Mouse (Mus musculus): ENCODE results near the gene Arhgap24.
A peak's percentile ranks its signal among the peaks of the same experiment; 100 is the strongest.

Gene Arhgap24

DNA sequence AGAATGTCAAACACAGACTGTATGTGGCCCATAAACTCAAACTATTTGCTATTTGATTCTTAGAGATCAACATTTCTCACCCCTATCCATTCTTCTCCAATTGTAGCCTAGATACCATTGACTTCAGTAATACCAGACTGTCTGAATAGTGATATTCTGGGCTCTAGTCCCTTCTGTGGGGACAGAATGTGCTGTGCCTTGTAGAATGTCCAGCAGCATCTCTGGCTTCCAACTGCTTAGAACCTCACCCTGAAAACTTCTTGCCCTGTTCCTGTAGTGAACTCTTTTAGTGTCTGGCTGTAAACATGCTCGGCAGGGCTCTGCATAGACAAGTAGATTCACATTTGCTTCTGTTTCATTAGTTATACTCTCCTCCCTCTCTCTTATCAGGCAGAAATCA is 110.2 kb downstream of the Arhgap24 start:
- no peak for DNase-seq

DNA sequence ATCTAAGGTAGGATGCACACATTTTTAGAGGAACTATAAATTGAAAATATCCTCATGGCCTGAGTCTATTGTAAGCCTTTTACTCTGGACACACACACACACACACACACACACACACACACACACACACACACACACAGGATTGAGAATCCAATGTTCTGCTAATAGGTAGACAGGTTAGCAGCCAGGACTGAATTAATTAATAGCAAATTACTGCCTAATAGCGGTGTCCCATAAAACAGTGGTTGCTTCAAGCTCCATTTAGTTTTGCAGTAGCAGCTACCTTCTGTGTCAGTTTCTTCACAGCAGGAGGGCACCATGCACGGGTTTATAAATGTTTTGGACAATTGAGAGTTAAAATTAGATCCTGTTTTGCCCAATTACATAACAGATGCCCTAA is 111.9 kb downstream of the Arhgap24 start:
- no peak for DNase-seq

DNA sequence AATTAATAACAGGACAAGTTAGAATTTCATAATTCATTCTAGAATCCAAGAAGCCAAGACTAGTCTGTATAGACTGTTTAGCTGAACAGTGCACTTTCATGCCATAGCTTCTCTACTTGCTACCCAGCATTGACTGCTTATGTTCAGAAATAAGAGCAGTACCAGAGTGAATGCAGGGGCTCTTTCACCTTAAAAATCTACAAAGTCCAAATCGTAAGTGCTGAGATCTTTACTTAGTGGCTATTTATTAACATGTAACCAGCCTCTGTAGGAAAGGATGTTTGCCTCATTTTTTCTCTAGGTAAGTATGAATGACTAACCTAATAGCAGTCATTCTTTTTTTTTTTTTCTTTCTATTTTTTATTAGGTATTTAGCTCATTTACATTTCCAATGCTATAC is 117.9 kb downstream of the Arhgap24 start:
- DNase-seq, result no peak

DNA sequence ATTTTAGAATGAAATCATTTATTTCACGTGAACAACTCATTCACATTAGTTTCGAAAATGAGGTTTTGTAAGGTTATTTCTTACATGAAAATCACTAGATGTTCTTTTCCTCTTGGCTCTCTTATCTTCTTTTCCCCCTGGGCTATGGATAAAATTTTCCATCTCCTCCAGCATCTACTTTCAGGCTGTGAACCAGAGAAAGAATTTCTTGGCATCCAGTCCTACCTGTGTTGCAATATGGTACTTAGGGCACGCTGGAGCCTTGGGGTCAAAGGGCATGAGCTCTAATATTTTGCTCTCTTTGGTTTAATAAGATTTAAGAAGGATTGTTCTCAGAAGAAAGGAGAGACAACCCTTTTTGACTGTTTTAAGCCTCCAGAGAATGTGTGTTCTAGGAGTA is 132.4 kb downstream of the Arhgap24 start:
- no peak for DNase-seq

DNA sequence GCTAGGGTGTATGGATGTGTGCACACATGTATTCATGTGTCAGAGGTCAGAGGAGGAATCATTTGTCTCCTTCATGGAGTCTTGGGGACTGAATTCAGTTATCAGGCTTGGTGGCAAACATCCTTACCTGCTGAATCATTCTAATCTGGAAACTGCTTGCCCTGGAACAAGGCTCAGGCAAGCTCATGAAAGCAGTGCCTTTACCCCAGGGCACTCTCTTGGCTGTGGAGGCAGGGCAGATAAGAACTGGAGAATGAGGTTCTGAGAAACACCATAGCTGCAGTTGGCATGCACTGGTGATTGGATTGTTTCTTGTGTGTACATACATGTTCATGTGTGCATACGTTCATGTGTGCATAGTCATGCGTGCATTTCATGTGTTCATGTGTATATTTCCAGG is 132.9 kb downstream of the Arhgap24 start:
- no peak for DNase-seq

DNA sequence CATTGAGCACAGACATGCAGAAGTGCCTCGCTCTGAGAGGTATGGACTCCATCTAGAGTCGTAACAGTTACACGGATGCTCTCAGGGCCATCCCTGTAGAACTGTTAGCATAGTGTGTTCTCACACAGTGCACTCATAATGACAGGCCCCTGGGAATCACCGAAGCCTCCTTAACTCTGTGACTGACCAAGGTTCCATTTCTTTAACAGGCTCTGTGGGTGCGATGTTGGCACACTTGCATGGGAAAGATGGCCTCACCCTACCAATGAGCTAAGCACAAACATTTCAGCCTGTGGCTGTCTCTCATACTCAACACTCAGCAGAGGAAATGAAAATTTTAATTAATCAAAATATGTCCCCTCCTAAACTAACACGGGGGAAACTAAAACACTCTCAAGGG is 134.1 kb downstream of the Arhgap24 start:
- DNase-seq, result no peak

DNA sequence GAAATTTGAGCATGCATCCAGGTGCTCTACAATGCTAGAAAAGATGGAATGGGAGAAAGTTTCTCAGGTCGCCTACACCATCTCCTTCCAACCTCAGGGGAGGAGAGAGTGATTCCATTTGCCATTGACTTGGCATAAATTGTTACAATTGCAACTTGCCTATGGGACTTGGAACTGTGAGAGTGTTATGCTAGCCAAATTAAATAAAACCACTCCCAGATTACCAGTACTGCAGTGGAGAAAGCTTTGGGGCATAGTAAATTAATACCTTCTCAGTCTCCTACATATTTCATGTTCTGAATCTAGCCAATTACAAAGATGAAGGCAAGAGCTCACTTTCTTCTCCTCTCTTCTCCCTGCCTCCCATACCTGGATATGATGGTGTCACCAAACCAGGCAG is 139.8 kb downstream of the Arhgap24 start:
- DNase-seq, result no peak

DNA sequence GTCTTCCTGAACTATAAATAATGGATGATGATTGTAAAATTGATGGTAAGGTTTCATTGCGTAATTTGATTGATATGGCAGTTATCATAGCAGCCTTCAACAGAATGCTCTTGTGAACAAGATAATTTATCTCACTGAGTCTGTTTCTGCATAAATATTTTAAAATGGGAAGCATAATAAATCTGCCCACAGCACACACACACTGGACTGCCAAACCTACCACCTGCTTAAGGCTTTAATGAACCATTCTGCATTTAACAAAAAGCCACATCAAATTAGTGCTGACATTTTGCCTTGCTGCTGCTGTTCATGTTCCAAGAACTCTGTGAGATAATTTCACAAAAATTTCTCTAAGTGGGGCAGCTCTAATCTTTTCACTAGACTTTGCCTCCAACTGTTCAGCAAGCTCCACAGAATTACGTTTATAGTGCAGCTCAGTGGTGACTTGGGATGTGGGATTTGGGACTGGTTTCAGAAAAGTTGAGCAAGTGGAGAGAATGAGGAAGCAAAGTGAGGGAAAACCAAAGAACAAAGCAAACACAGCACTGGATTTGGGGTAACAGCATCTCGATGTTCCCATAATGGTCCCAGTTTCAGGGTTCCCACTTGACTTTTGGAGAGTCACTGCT is 142.7 kb downstream of the Arhgap24 start:
- DNase-seq, result no peak

DNA sequence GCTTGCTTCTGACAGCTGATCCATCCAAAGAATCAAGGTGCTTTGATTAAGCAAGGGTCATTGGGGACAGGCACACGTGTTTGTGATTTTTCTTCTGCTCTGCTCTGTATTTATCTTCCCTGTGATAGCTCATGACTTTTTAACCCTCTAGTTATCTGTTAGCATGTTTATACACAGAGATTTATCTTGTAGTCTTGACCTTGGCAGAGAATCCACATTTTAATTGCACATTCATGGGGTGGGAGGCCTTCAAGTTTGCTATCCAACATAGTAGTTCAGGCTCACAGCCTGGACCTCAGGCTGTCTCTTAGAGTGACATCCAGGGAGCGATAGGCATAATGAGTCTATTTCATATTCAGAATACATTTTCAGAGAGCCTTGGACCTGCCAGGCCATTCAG is 145.5 kb downstream of the Arhgap24 start:
- DNase-seq, result no peak

DNA sequence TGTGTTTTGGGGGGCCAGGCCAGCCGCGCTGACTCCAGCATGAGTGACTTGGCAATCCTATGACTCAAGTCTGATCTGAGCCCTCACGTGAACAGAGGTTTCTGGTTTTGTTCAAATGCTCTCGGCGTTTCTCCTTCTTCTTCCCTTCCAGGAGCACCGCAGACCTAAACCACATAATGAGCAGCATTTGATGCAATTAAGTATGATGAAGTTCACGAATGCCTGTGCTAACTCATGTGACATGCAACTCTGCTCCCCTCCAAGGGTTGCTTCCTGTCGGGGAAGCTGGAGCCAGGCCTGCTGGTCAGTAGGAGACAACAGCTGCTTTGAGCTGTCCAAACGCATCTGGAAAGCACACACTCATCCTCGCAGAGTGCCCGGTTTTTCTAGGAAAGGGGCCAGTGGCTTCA is 148.2 kb downstream of the Arhgap24 start:
- peak; percentile 38 to 79 for DNase-seq

DNA sequence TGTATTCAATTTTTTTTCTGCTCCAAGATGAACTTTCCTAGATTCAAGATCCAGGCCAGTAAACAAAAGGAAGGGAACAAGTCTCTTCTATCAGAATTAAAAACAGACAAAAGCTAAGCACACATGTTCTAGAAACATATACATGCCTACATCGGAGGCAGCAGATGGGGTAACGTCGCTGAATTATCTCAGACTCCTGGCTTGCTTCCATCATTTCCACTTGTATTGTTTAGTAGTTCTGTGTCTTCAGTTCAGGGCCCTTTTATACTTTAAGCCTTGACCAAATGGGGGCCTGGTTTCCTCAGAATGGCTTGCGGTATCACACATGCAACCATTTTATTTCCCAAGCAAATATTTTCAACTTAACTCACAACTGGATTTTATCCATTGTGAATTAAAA is 154.4 kb downstream of the Arhgap24 start:
- no peak for DNase-seq

DNA sequence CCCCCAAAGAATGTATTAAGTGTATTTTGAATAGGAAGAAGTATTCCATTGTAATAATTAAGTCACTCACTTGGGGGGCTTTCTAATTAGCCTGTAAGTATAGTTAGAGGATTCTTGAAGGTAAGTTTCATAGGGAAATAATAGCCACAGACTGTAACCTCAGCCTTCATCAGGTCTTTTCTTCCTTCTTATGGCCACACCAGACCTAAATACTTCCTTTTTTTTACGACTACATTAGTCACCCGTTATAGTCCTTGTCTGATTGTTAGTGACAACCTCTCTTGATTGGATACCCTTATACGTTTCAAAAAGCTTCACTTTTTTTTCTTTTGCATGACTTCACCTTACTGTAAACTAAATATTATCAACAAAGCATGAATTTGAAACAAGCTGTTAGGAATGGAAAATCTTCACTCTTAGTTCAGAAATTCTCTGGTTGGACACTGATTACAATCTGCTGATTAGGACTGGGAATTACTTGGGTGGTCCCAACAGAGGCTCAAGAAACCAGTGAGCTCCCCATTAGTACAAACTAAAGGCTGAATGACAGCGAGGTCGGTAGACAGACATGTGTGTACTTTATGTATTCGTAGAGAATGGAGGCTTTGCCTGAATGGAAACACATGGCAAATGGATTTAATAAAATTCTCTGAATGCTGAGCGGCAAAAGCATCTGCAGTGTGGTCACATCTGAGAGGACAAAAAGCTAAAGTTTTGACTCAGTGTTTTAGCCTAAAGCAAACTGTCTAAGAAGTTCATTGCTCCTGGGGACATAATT is 158.8 kb downstream of the Arhgap24 start:
- no peak for DNase-seq

DNA sequence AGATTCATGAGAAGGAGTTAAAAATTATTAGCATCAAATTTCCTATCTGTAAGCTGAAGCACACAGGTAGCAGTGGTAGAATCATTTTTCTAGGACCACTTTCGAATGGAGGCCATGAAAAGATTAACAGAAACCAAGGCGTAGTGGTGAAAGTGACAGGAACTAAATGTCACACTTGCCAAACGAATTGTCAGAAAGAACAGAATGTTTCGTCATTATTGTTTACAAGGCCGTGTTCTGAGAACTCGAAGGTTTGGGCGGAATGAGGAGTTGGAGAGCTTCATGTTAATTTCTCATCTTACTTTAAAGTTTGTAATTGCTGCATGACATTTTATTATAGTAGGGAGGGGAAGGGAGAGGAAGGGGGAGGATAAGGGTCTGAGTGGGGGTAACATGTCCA is 162.2 kb downstream of the Arhgap24 start:
- no peak for DNase-seq

DNA sequence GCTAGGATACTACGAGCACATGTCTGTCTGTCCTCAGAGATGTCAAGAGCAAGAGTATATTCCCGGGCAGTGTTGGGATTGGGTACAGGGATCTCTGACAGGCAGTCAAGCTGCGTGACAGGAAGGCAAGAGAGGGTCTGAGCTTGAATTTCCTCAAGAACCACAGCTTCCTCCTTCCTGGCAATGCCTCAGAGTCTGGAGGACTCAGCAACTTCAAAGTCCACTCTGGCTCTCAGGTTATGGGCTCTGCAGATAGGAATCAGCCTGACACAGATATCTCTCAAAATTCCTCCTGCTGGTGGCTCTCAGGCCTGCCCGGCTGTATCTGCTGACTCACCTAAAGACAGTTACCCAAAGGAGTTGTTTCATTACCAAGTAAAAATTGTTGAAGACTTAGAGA is 162.6 kb downstream of the Arhgap24 start:
- no peak for DNase-seq

DNA sequence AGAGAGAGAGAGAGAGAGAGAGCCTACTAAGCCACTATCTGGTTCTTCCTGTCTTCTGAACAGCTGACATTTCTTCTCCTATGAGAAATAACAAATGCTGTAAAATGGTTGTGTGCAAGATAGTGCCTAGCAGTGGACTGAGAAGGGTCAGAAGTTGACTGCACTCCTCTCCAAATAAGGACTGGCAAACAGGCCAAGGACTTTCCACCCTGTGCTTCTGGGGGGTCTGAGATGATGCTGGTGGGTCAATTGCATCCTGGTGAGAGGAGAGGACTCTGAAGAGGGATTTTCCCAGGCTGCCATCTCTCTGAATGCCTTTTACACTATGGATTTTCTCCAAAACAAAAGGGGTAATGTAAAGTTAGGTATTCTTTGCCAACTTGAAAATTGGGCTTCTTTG is 177.9 kb downstream of the Arhgap24 start:
- no peak for DNase-seq

DNA sequence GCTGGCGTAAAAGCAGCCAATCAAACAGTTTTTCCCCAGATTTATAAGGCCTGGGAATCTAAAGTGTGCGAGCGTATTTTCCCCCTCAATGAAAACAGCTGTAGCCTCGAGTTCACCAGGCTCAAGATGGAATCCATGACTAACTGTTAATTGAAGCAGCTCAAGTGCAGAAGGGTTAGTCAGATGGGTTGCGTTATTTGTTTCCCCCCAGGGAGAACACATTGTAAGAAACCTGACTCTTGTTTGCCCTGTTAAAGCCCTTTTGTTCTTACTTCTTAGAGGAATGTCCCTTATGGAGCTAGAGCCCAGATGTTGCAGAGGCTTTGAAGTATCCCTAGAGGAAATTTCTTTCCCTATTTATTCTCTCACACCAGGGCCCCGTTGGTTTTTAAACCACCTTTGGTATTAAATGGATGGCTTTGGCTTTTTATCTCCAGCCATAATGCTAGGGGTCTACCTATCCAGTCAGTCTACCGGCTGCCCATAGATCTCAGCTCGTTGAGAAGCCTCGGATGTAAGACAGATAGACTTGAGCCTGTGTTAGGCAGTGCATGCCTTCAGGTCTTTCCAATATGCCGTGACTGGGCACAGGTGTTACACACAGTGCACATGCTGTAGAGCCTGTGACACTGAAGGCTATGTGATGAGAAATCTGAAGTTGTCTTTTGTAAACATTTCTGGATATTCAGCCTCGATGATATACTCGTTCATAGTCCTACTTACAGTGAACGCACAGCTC is 184.0 kb downstream of the Arhgap24 start:
- no peak for DNase-seq

DNA sequence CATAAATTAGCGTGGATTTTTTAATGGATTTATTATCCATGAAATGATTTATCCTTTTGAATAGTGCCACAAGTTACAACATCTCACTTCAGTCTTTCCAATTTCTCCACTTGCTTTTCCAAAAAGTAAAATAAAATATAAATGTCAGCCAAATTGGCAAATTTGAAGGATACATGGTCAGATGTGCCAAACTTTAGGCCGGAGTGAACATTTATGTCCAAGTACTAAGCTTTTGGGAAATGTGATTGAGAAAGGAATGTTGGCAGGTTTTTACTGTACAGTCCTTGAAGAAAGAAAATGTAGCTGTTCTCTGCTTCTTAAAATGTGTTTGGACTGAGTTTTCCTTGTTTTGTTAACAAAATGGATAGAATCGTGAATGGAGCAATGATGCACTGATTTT is 185.7 kb downstream of the Arhgap24 start:
- no peak for DNase-seq

DNA sequence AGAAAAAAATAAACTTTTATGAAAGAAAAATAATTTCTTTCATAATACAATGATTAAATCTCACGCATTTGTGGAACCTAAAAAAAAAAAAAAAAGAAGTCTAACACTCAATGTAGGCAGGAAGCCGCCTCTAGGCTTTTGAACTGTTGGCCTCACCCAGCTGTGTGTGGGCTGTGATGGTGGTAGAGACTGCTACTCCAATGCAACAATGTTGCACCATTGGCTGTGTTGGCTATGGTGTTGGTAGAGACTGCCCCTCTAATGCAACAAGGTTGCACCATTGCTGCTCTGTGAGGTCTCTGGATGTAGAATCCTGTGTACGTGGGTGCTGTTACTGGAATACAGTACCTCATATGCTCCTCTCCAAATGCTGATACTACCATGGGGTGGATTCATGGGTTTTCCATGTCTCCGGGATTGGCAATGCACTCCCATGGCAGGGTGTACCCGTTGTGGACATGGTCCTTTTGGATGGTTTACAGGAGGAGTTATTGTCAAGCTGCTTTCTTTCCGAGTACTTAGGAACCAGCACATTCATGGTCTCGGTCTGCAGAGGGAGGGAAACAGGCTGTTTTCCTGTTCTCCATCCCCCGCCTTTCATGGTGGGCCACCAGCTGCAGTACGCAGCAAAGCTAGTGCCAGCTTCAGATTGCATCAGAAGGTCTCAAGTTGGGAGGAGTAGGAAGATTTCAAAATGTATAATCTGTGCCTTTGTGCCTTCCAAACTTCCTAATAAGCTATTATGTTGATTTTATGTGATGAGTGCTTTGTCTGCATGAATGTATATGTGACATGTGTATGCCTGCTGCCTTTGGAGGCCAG is 186.8 kb downstream of the Arhgap24 start:
- peak in 1 of 2 experiments; percentile 34 for DNase-seq

DNA sequence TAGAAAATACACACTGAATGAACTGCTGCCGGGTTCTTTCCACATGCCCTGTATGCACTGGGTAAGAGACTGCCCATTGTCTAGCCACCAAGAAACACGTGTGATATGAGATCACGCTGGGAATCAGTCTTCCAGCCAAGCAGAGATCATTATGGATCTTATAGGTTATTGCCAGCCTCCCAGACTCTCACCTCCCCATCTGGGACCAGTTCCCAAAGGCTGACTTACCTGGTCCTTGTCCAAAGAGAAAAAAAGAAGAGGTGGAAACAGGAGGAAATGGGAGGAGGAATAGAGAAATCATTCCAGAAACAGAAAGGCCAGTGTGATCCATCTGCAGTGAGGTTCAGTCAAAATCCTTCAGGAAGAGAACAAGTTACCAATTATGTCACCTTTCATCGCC is 189.0 kb downstream of the Arhgap24 start:
- no peak for DNase-seq

DNA sequence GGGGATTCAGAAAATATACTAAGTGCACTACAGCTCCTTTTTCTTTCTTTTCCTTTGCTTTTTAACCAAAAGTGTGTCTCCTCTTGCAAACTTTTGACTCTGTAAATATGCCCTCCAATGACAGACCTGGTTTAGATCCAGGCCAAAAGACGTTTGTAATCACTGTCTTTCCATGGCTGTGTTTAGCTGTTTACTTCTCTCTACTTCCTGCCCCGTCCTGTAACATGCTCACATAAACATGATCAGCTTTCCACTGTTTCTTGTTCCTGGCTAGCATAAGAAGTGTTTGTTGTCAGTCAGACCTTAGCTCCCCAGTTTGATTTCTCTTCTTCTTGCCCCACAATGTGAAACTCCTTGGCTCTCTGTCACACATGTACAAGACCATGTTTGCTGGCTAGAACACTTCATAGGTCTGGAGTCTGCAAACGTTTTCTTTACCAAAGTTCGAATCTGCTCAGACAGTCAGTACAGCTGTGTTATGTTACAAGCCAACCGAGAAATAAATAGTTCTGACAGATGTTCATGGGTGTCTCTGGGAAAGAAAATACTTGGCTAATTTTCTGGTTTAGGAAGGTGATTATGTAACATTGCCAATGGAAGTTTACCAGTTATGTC is 189.6 kb downstream of the Arhgap24 start:
- no peak for DNase-seq

DNA sequence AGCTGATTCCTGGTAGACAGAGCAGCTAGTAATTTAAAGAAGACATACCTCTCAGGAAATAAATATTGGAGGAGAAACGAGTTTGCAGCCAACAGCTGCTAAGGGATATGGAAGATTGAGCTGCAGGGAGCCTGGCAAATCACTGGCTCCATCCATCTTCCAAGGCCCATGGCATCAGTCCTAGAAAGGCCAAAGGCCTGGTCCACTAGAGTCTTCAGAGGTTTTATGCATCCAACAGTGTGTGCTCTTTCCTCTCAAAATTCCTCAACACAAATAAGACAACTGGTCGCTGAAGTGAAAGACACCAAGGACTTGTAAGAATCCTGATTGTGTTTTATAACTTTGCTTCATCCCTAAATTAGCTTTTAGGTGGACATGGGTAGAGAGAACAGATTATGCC is 194.1 kb downstream of the Arhgap24 start:
- DNase-seq, result no peak

DNA sequence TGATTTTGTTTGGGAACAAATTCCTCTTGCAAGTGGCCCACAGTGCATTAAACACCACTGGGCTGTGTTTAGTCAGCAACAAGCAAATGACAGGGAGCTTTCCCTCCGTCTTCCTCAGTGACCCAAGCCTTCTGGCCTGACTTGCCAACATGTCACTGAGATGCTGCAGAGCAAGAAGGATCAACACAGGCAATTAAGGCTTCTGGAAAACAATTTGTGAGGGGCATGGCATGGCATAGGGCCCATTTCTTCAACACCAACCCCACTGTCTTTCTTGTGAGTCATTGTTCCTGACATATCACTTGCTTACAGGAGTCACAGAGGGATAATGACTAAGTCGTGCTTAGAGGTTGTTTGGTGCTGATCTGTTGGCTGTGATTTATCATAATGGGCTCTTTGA is 196.0 kb downstream of the Arhgap24 start:
- peak in 1 of 2 experiments; percentile 25 for DNase-seq

DNA sequence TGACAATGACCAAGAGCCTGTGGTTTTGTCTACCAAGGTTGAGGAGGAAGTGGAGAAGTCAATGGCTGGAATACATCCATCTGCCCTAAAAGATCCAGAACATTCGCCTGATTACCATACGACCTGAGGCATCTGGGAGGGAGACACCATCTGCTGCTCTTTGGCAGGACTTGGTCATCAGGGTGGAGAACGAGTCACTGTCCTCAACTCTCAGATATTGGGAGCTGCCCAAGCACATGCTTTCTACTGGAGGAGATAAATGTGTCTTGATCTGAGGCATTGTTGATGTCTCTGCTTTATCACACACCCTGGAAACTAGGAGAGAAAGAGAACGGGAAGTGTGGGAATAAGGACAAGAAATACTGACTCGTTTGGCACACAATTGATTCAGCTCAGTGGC is 206.5 kb downstream of the Arhgap24 start:
- DNase-seq, result no peak
